Mouse (Mus musculus) C2C12 (cell line): ENCODE measurements at regions not wholly inside any gene's neighbourhood (a gene's known extent, or its start where the extent isn't known, plus 50 kb on each side); places are given as distances from the start of the nearest gene placed in this dataset.

Source experiments
- CEBPB ChIP-seq: IDR thresholded peaks from one replicate; pipeline ENCODE4 v1.6.1; 2011; ENCODE audit warnings: low read depth, mild to moderate bottlenecking, control low read depth, moderate library complexity
- CTCF ChIP-seq: IDR thresholded peaks from one replicate; pipeline ENCODE4 v1.5.1; 2011; ENCODE audit not compliant: control insufficient read depth, insufficient read depth, insufficient read length
- FOSL1 ChIP-seq: IDR thresholded peaks from one replicate; pipeline ENCODE4 v1.8.0; 2011; ENCODE audit warnings: mild to moderate bottlenecking, low read length; ENCODE audit not compliant: poor library complexity, insufficient read depth, severe bottlenecking
- MAX ChIP-seq: IDR thresholded peaks from one replicate; pipeline ENCODE4 v1.6.1; 2011; ENCODE audit warnings: mild to moderate bottlenecking, control low read depth
- MYOD1 ChIP-seq: IDR thresholded peaks from one replicate; pipeline ENCODE4 v1.6.1; 2011; ENCODE audit warnings: low read depth; ENCODE audit not compliant: control insufficient read depth, insufficient read length
- MYOG ChIP-seq: IDR thresholded peaks from one replicate; pipeline ENCODE4 v1.6.1; 2011; ENCODE audit not compliant: control insufficient read depth, insufficient read length; ENCODE audit errors: extremely low read depth
- USF1 ChIP-seq: IDR thresholded peaks from one replicate; pipeline ENCODE4 v1.6.1; 2011; ENCODE audit warnings: low read depth, mild to moderate bottlenecking, control low read depth, moderate library complexity

DNA sequence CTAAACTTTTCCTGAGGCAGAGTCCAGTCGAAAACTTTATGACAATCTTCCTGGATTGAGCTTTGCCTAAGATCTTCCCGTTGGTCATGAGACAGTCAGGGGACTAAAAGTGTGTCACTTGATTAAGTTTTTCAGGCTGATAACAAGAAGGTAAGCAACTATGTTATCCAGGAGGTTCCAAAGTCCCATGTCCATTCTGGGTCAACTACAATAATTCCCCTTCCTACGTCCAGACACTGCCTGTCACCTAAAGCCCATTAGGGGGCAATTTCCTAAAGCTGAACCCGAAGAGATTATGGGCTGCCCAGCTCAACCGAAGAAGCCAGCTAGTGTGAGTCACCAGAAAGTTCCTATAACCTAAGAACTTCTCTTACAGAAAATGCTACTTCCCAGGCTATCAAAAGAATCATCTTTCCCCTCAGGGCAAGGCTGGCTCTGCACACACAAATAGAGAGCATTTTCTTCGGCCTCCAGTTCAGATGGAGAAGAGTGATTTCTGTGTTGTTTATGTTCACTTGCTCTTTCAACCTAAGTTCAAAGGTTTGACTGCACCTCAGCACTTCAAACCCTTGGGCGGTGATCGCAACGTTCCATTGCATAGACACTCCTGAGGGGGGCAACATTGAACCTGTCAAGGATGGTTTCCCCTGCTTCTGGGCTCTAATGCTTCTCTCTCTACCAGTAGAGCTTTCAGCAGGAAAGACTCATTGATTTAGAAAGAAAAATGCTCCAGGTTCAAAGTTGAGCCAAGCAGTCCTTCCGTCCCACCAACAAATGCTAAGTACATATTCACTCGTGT is 171.7 kb downstream of the Nrip1 start:
- TF ChIP-seq CTCF, result no peak
- no peak for TF ChIP-seq MYOD1
- no peak for TF ChIP-seq CEBPB
- no peak for TF ChIP-seq USF1
- no peak for TF ChIP-seq MYOG
- TF ChIP-seq FOSL1, result no peak
- no peak for TF ChIP-seq MAX
